Mouse (Mus musculus) limb, embryonic 11.5 days (tissue): Measurements from ENCODE around the gene Icam5. TPM values are rescaled to one million over a fixed set of nuclear protein-coding genes. Genes with fewer than 3 reads are reported as not detected.
"Not testable (repeated sequence)": the region's sequence is repeated elsewhere in the genome, so short reads cannot be mapped to it uniquely, and the experiment has no call there.

Experiments used
- ATAC-seq: fragments of 200-750 bp; cut with Nextera tagmentation; 2 replicates; pipeline ENCODE4 v1.8.0; 2017; ENCODE audit warnings: low read depth; ENCODE audit not compliant: insufficient number of reproducible peaks, low FRiP score, low TSS enrichment
- DNase-seq: peaks from one replicate; pipeline ENCODE4 v3.0.0-alpha.2; 2015; ENCODE audit warnings: low spot score
- H3K27ac ChIP-seq: fragments of 300-500 bp; sonication (generic); replicated peaks from 2 replicates; pipeline ENCODE4 v1.5.1; 2014; ENCODE audit warnings: low read depth, mild to moderate bottlenecking, low read length
- H3K27me3 ChIP-seq: fragments of 300-500 bp; sonication (generic); 2 replicates; pipeline ENCODE4 v1.6.1; 2014; ENCODE audit warnings: mild to moderate bottlenecking, low read length, mixed read lengths; ENCODE audit not compliant: control insufficient read depth, insufficient read depth
- H3K36me3 ChIP-seq: fragments of 300-500 bp; sonication (generic); 2 replicates; pipeline ENCODE4 v1.6.1; 2014; ENCODE audit warnings: mild to moderate bottlenecking, low read length, moderate library complexity, mixed read lengths; ENCODE audit not compliant: control insufficient read depth, insufficient read depth
- H3K4me1 ChIP-seq: fragments of 300-500 bp; sonication (generic); 2 replicates; pipeline ENCODE4 v1.6.1; 2014; ENCODE audit warnings: low read length, mixed read lengths; ENCODE audit not compliant: control insufficient read depth, insufficient read depth
- H3K4me2 ChIP-seq: fragments of 300-500 bp; sonication (generic); 2 replicates; pipeline ENCODE4 v1.6.1; 2014; ENCODE audit warnings: low read depth, mild to moderate bottlenecking, moderate library complexity; ENCODE audit not compliant: severe bottlenecking
- H3K4me3 ChIP-seq: fragments of 300-500 bp; sonication (generic); 2 replicates; pipeline ENCODE4 v1.5.1; 2014; ENCODE audit warnings: low read depth, low read length
- H3K9ac ChIP-seq: fragments of 300-500 bp; sonication (generic); 2 replicates; pipeline ENCODE4 v1.6.1; 2014; ENCODE audit warnings: mild to moderate bottlenecking, low read length
- H3K9me3 ChIP-seq: fragments of 300-500 bp; sonication (generic); 2 replicates; pipeline ENCODE4 v1.6.1; 2016; ENCODE audit warnings: low read length; ENCODE audit not compliant: control insufficient read depth
- WGBS: fragments of 180-500 bp; shearing (Covaris S2); extraction: QIAGEN DNeasy Blood & Tissue Kit; methylation state at CpG from one replicate; pipeline ENCODE4 v1.1.7; 2014; 5-methylcytosine and 5-hydroxymethylcytosine counted together
- polyA plus RNA-seq: library from polyadenylated mRNA; unstranded; fragments of >200 nt; fragmentation: Nextera tagmentation; extraction: Ambion mirVana; gene quantifications from 2 replicates; pipeline ENCODE4 v1.2.1, GENCODE M21; 2014

Icam5 gene
- polyA plus RNA-seq, 1 experiment from 2014 or later, result not detected

- H3K9ac ChIP-seq, result no peak overlapping the region
- H3K9me3 ChIP-seq, result no peaks in the 10 kb centered on the region
- H3K4me2 ChIP-seq, result no peak overlapping the region
- 0 out of 2 replicates have a peak, but pooled peaks cover 3% of the 10 kb centered on the region for H3K4me1 ChIP-seq
- DNase-seq, result no peak
- ATAC-seq, result no peak
- no peak overlapping the region for H3K27ac ChIP-seq
- no peak overlapping the region for H3K4me3 ChIP-seq
- H3K27me3 ChIP-seq, result no peaks in the 10 kb centered on the region
- peaks cover 18% of the 10 kb centered on the region for H3K36me3 ChIP-seq
- WGBS, result 86% methylated on average over 7 of the region's 7 CpGs
Measured at GRCm38 (mm10) chr9:21008007-21008406, 23.9 kb upstream of the Icam5 start.

GRCm38 (mm10) chr9:21010362-21010761 lies 21.5 kb upstream of the Icam5 start:
- DNase-seq (no peak), ATAC-seq (no peak)
- no peak overlapping the region for H3K4me3 ChIP-seq
- H3K4me2 ChIP-seq, result no peak overlapping the region
- H3K9me3 ChIP-seq, result no peaks in the 10 kb centered on the region
- no peak overlapping the region for H3K9ac ChIP-seq
- H3K27ac ChIP-seq, result no peak overlapping the region
- H3K27me3 ChIP-seq, result peaks cover 17% of the 10 kb centered on the region
- H3K4me1 ChIP-seq, result 0 out of 2 replicates have a peak, but pooled peaks cover under 1% of the 10 kb centered on the region
- peaks cover 15% of the 10 kb centered on the region for H3K36me3 ChIP-seq
- 72% methylated on average over 2 of the region's 2 CpGs for WGBS

- H3K4me2 ChIP-seq, DNase-seq, H3K4me1 ChIP-seq, H3K27ac ChIP-seq, H3K9me3 ChIP-seq, H3K9ac ChIP-seq, H3K4me3 ChIP-seq, ATAC-seq: not testable (repeated sequence)
- Histone ChIP-seq H3K27me3 (peaks cover 23% of the 10 kb centered on the region), H3K36me3 (peaks cover 12% of the 10 kb centered on the region; the same call in 1 of the 2 replicates)
- 64% methylated on average over 9 of the region's 9 CpGs for whole genome bisulfite sequencing
Measured at GRCm38 (mm10) chr9:21010939-21011541, 20.8 kb upstream of the Icam5 start.

GRCm38 (mm10) chr9:21011846-21012312 lies 20.0 kb upstream of the Icam5 start:
- DNase-seq (no peak), ATAC-seq (no peak)
- H3K27ac ChIP-seq, result no peak overlapping the region
- peaks cover 8% of the 10 kb centered on the region; the same call in 1 of the 2 replicates for H3K36me3 ChIP-seq
- WGBS, result 64% methylated on average over 5 of the region's 5 CpGs
- H3K4me1 ChIP-seq, result peaks cover 6% of the 10 kb centered on the region; the same call in 1 of the 2 replicates
- no peak overlapping the region for H3K9ac ChIP-seq
- no peaks in the 10 kb centered on the region for H3K9me3 ChIP-seq
- no peak overlapping the region for H3K4me2 ChIP-seq
- H3K4me3 ChIP-seq, result no peak overlapping the region
- peaks cover 32% of the 10 kb centered on the region for H3K27me3 ChIP-seq

GRCm38 (mm10) chr9:21012368-21012767 lies 19.5 kb upstream of the Icam5 start:
- H3K4me2 ChIP-seq, result no peak overlapping the region
- H3K4me1 ChIP-seq, result peaks cover 6% of the 10 kb centered on the region; the same call in 1 of the 2 replicates
- no peak for DNase-seq
- no peak overlapping the region for H3K27ac ChIP-seq
- no peak overlapping the region for H3K4me3 ChIP-seq
- H3K36me3 ChIP-seq, result peaks cover 6% of the 10 kb centered on the region; the same call in 1 of the 2 replicates
- peaks cover 35% of the 10 kb centered on the region for H3K27me3 ChIP-seq
- ATAC-seq, result no peak
- no peak overlapping the region for H3K9ac ChIP-seq
- WGBS, result 62% methylated on average over 1 of the region's 1 CpGs
- no peaks in the 10 kb centered on the region for H3K9me3 ChIP-seq

- peaks cover 6% of the 10 kb centered on the region; the same call in 1 of the 2 replicates for H3K4me1 ChIP-seq
- H3K4me3 ChIP-seq, result peak overlapping the region; percentile 16; the same call in 1 of the 2 replicates
- ATAC-seq (no peak), DNase-seq (no peak)
- peak overlapping the region; percentile 37; the same call in 1 of the 2 replicates for H3K4me2 ChIP-seq
- H3K9me3 ChIP-seq, result no peaks in the 10 kb centered on the region
- H3K36me3 ChIP-seq, result no peaks in the 10 kb centered on the region
- no peak overlapping the region for H3K27ac ChIP-seq
- H3K9ac ChIP-seq, result no peak overlapping the region
- peaks cover 39% of the 10 kb centered on the region for H3K27me3 ChIP-seq
- WGBS, result 2% methylated on average over 28 of the region's 29 CpGs
Measured at GRCm38 (mm10) chr9:21014691-21015570, 16.9 kb upstream of the Icam5 start.

- H3K9ac ChIP-seq, result no peak within 1 kb of the TSS
- peaks cover 6% of the 10 kb centered on the region; the same call in 1 of the 2 replicates for H3K4me1 ChIP-seq
- peak within 1 kb of the TSS; percentile 16; the same call in 1 of the 2 replicates for H3K4me3 ChIP-seq
- DNase-seq, result peak; percentile 48
- H3K9me3 ChIP-seq, result no peaks in the 10 kb centered on the region
- no peak within 1 kb of the TSS for H3K27ac ChIP-seq
- peaks cover 39% of the 10 kb centered on the region for H3K27me3 ChIP-seq
- WGBS, result 1% methylated on average over 30 of the region's 30 CpGs
- H3K36me3 ChIP-seq, result no peaks in the 10 kb centered on the region
- no peak for ATAC-seq
- peak within 1 kb of the TSS; percentile 37 for H3K4me2 ChIP-seq
Measured at GRCm38 (mm10) chr9:21015571-21016130, 16.2 kb upstream of the Icam5 start, which contains the start of gene Icam1. Icam1 (plus strand) TSS chr9:21015985.
